Mouse (Mus musculus) spleen, adult 2 months (tissue): Measurements from ENCODE around the gene Ube2v1. TPM values are rescaled to one million over a fixed set of nuclear protein-coding genes. Genes with fewer than 3 reads are reported as not detected.

Experiments used
- DNase-seq, 2 experiments: peaks; one replicate each; pipeline versions ENCODE4 v3.0.0 to v3.0.0-alpha.2; 2012 to 2021; ENCODE audit warnings: low spot score in 2 of 2, low read depth in 1 of 2
- H3K27ac ChIP-seq: fragments of 200-500 bp; 2 replicates; pipeline ENCODE4 v1.5.1; 2012; ENCODE audit warnings: low read length, inconsistent platforms; ENCODE audit not compliant: insufficient read depth
- H3K27me3 ChIP-seq: fragments of 200-500 bp; 2 replicates; pipeline ENCODE4 v1.6.1; 2012; ENCODE audit warnings: mild to moderate bottlenecking, moderate library complexity, low read length, inconsistent platforms; ENCODE audit not compliant: control insufficient read depth, insufficient read depth
- H3K36me3 ChIP-seq: fragments of 200-500 bp; 2 replicates; pipeline ENCODE4 v1.6.1; 2012; ENCODE audit warnings: mild to moderate bottlenecking, low read length, inconsistent platforms; ENCODE audit not compliant: control insufficient read depth, insufficient read depth
- H3K4me1 ChIP-seq: fragments of 200-500 bp; 2 replicates; pipeline ENCODE4 v1.6.1; 2011; ENCODE audit warnings: inconsistent platforms; ENCODE audit not compliant: control insufficient read depth, insufficient read depth, insufficient read length
- H3K4me3 ChIP-seq: fragments of 200-500 bp; 2 replicates; pipeline ENCODE4 v1.5.1; 2011; ENCODE audit warnings: mild to moderate bottlenecking, inconsistent platforms; ENCODE audit not compliant: insufficient read depth, insufficient read length; ENCODE audit errors: extremely low read depth
- CTCF ChIP-seq: fragments of 200-500 bp; IDR thresholded peaks from 2 replicates; pipeline ENCODE4 v1.5.1; 2011; ENCODE audit warnings: mild to moderate bottlenecking, inconsistent platforms; ENCODE audit not compliant: insufficient read depth, insufficient read length, insufficient replicate concordance; ENCODE audit errors: extremely low read depth
- POLR2A ChIP-seq: fragments of 200-500 bp; IDR thresholded peaks from 2 replicates; pipeline ENCODE4 v1.6.1; 2011; ENCODE audit warnings: low read depth, low read length, inconsistent platforms
- WGBS: fragments of 180-500 bp; shearing (Covaris S2); methylation state at CpG from one replicate; pipeline ENCODE4 v1.1.7; 2018; 5-methylcytosine and 5-hydroxymethylcytosine counted together
- polyA plus RNA-seq: library from polyadenylated mRNA; depleted of rRNA; stranded (reverse); fragments of >200 nt; gene quantifications from 2 replicates; pipeline ENCODE4 v1.2.3, GENCODE M21; 2012

Gene Ube2v1
- polyA plus RNA-seq, 1 experiment = 85.2 TPM

GRCm38 (mm10) chr2:167570815-167571214 is 61.1 kb downstream of the Ube2v1 start:
- Histone ChIP-seq H3K4me3 (no peak overlapping the region), H3K27ac (peak overlapping the region; percentile 52; the same call in 1 of the 2 replicates), H3K4me1 (no peaks in the 10 kb centered on the region), H3K27me3 (no peaks in the 10 kb centered on the region), H3K36me3 (no peaks in the 10 kb centered on the region)
- no peak for DNase-seq
- TF ChIP-seq POLR2A (no peak), CTCF (no peak)
- WGBS = 83% methylated on average over 6 of the region's 6 CpGs

DNA sequence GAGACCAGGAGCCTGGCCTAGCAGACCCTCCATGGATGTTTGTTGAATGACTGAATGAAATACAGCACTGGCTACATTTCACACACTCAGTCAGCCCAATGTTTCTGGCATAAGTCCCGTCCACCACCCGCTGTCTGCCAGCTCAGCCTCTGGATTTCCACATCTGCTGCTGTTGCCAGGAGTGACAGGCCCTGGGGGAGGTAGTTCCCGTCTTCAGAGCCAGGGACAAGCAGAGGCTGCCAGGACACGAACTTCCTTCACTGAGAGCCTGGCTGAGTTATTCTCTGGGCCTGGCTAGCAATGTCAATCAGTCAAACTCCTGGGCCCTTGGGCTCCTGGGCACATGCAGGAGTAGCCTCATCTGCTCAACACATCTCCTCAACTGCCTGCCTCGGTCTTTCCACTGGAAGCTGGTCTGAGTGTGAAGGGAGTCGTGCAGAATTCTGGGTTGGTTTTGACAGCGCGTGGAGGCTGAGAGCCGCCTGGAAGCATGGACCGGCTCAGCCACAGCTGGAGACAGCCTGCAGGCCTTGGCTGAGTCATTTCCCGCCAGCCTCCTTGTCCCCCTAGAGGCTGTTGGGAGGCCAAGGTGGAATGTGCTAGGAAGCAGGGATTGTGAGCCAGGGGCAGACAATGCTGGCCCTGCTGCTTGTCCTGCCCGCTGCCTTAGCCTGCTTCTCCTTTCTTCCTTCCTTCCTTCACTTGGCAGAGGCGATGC is 61.8 kb downstream of the Ube2v1 start:
- peak overlapping the region; percentile 52 for H3K27ac ChIP-seq
- 74% methylated on average over 13 of the region's 13 CpGs for WGBS
- no peak overlapping the region for H3K4me3 ChIP-seq
- H3K27me3 ChIP-seq = no peaks in the 10 kb centered on the region
- no peaks in the 10 kb centered on the region for H3K36me3 ChIP-seq
- TF ChIP-seq POLR2A (no peak), CTCF (no peak)
- peaks cover 4% of the 10 kb centered on the region for H3K4me1 ChIP-seq
- no peak for DNase-seq

GRCm38 (mm10) chr2:167568112-167568511 is 63.8 kb downstream of the Ube2v1 start:
- DNase-seq = no peak
- H3K4me1 ChIP-seq = peaks cover 4% of the 10 kb centered on the region
- WGBS = 69% methylated on average over 9 of the region's 9 CpGs
- no peak for TF ChIP-seq POLR2A
- TF ChIP-seq CTCF = no peak
- H3K27me3 ChIP-seq = no peaks in the 10 kb centered on the region
- H3K27ac ChIP-seq = no peak overlapping the region
- no peak overlapping the region for H3K4me3 ChIP-seq
- no peaks in the 10 kb centered on the region for H3K36me3 ChIP-seq

DNA sequence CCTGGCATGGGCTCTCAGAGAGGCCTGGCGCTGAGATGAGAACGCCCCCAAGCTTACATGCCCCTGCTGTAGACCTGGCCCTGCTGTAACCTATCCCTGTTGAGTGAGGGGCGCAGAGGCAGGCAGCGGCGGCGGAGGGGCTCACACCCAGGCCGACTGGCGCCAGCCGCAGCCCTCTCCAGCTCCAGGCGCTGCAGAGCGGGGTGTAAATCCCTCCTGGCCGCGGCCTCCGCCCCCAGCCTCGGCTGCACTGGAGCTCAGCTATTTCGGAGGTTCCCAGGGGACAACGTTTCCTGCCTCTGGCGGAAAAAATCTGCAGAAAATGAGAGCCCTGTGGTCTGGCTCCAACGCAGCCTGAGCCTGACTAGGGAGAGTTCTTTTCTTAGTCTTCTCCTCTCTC is 66.2 kb downstream of the Ube2v1 start:
- Histone ChIP-seq H3K27me3 (no peaks in the 10 kb centered on the region), H3K36me3 (no peaks in the 10 kb centered on the region), H3K27ac (no peak overlapping the region), H3K4me3 (no peak overlapping the region), H3K4me1 (peaks cover 4% of the 10 kb centered on the region)
- TF ChIP-seq CTCF = no peak
- peak; percentile 30 to 54 for DNase-seq
- 35% methylated on average over 19 of the region's 19 CpGs for WGBS

GRCm38 (mm10) chr2:167565312-167565656 is 66.6 kb downstream of the Ube2v1 start:
- Histone ChIP-seq H3K27me3 (no peaks in the 10 kb centered on the region), H3K36me3 (no peaks in the 10 kb centered on the region), H3K4me1 (peaks cover 4% of the 10 kb centered on the region), H3K27ac (no peak overlapping the region), H3K4me3 (no peak overlapping the region)
- 72% methylated on average over 3 of the region's 3 CpGs for WGBS
- TF ChIP-seq POLR2A = no peak
- no peak for TF ChIP-seq CTCF
- no peak for DNase-seq

DNA sequence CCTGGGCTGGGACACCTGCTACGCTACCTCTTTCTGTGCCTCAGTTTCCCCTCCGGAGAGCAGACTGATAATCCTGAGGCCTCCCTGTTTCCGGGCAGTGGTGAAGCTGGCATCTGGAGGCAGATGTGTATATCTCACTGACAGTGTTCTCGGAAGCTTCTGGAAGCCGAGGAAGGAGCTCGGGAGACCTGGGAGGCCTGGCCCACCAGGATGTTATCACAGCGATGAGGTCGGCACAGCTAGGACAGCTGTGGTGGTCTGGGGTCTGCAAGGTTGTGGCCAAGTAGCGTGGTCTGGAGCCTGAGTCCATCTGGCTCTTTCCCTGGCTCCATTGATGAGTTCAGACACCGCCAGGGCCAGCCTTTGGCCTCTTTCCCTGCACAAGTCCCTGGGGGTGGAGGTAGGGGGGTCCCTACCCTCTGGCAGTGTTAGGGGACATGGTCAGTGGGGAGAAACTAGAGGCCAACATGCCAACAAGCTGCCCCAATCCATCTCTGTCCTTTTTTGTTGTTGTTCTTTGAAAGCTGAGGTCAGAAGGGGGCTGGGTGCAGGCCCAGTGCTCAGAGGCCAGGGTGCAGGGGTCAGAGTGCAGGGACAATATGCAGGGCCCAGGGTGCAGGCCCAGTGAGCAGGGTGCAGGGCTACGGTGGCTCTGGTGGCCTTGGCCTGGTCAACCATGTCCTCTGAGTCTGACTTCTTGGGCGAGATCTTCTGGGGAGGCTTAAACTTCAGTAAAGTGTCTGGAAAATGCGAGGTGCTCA is 67.2 kb downstream of the Ube2v1 start:
- 90% methylated on average over 13 of the region's 13 CpGs for WGBS
- no peaks in the 10 kb centered on the region for H3K27me3 ChIP-seq
- H3K4me1 ChIP-seq = peaks cover 4% of the 10 kb centered on the region
- TF ChIP-seq CTCF = no peak
- TF ChIP-seq POLR2A = no peak
- no peak for DNase-seq
- no peaks in the 10 kb centered on the region for H3K36me3 ChIP-seq
- no peak overlapping the region for H3K27ac ChIP-seq
- H3K4me3 ChIP-seq = no peak overlapping the region

- Histone ChIP-seq H3K36me3 (no peaks in the 10 kb centered on the region), H3K4me3 (no peak overlapping the region), H3K4me1 (peaks cover 4% of the 10 kb centered on the region), H3K27me3 (peaks cover 4% of the 10 kb centered on the region), H3K27ac (no peak overlapping the region)
- DNase-seq = no peak
- WGBS = 81% methylated on average over 12 of the region's 12 CpGs
- TF ChIP-seq CTCF (no peak), POLR2A (no peak)
Observed at GRCm38 (mm10) chr2:167563703-167564102, 68.2 kb downstream of the Ube2v1 start.
